Mouse (Mus musculus) gastrocnemius, adult 8-10 months (tissue): ENCODE data around the gene Mamdc4. TPM values are rescaled to one million over a fixed set of nuclear protein-coding genes. Genes with fewer than 3 reads are reported as not detected.

Experiments used
- DNase-seq, 2 experiments: peaks; one replicate each; pipeline ENCODE4 v3.0.0; 2022; ENCODE audit warnings: low spot score in 2 of 2
- total RNA-seq, 4 experiments: library from RNA; stranded (reverse); gene quantifications; 2 replicates each; pipeline ENCODE4 v1.2.4; 2022

Gene Mamdc4
- under 1 TPM; 0.19 to 0.46 (median 0.33) TPM for total RNA-seq

DNA sequence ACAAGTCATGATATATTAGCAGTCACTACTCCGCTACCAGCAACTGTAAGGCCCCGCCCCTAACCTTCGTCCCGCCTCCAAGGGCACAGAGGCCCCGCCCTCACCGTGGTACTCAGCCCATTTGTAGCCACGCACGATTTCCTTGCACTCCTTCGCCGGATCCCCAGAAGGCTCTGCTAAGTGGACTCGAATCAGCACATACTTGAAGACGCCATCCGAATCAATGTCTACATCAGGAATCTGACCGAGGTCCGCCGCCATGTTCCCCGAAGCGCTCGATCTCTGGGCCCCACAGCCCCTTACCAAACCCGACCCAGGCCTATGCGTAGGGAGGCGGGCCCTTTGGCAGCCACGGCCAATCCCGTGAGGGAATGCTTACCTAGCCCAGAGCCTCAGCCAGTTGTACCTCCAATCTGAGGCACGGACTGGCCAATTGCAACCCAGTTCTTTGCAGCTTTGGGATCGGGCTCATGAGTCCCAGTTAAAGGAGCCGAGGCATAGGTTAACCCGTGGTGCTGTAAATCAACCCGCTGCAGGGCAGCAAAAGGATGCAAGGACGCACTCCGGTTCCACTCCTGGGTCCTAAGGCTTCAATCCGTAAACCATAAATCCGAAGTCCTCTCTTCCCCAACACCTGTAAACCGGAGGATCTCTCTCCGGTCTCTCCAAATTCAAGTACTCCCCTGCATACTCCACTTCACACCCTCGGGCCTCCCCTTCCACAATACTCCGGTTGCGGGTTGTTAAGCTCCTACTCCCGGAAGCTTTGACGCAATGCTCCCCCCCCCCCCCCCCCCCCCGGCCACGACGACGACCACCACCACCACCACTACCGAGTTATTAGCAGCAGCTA is at the start of gene Mamdc4, which contains the start of gene Phpt1:
TSS of gene Mamdc4 (minus strand) at position 267 of the 853 bp plus-strand sequence.
TSS of gene Phpt1 (minus strand) at position 646 of the 853 bp plus-strand sequence.
- DNase-seq = peak; percentile 96 to 98

DNA sequence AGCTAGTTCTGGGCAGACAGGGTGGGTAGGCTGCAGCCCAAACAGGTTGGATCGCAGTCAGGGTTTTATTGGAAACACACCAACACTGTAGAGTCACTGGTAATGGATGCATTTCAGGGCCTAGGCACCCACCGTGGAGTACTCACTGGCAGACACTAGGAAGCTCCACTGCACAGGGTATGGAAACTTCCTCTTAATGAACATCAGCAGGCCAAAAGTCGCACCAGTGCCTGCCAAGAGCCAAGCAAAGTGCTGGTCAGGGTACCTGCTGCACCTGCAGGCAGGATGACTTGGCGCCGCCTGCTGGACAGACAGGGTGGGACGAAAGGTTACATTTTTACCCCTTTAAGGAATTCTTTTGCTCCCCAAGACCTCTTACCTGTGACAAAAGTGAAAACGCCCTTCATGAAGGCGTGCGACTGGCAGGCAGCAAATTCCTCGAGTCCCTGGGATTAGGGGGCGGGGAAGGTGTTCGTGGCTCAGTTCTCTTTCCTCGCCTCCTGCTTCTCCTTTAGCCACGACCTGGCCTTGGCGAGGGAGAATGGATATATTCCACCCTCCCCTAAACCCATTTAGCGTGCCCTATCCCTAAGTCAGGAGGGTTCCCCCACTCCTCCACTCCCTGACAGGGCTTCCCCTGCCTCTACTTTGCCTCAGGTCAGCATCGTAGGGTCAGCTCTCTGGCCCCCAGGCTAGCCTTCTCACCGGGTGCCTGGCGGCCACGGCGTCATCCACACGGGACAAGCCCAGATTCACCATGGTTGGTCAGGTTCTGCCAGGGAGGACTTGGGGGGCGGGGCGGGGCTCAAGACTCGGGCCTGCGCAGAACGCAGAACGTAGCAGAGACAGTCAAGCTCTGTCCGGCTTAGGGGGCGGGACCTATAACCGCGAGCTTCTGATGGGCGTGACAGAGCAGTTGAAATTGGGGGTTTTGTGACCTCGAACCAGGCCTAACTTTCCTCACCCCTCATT is 46.9 kb upstream of the Mamdc4 start, which contains the start of gene Tmem141:
TSS of gene Tmem141 (minus strand) at position 777 of the 972 bp plus-strand sequence.
- peak; percentile 85 to 86 for DNase-seq

DNA sequence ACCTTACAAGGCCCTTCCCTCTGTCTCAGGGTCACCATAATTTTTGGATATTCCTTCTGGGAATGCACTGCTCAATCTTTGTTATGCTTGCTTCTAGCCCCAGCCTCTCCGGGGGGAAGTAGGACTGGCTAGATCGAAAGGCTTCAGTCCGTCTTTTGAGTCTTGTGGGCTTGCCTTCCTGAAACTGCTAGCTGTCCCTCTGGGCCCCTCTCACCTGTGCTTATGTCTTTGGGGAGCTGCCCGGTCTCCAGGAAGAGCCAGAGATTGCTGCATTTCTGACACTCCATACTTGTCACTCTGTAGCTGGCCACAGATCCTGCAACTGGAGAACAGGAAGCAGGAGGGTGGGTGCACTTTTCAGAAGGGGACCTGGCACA is 46.2 kb upstream of the Mamdc4 start:
- no peak for DNase-seq

DNA sequence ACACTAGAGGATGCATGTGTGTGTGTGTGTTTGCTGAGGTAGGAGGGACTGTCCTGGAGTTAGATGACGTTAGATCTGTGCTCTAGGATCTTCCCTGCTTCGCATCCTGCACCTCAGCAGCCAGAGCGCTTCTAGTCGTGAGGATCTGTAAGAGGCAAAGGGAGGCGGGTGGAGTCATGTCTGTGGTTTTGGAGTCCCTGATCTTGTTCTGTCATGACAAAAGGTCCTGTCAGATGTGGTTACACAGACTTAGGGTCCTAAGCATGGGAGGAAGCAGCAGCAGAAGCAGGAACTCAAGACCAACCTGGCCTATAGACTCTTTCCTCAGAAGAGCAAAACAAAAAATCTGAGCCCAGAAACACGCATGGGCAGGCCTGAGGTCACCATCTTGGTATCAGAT is 45.7 kb upstream of the Mamdc4 start:
- DNase-seq = no peak

DNA sequence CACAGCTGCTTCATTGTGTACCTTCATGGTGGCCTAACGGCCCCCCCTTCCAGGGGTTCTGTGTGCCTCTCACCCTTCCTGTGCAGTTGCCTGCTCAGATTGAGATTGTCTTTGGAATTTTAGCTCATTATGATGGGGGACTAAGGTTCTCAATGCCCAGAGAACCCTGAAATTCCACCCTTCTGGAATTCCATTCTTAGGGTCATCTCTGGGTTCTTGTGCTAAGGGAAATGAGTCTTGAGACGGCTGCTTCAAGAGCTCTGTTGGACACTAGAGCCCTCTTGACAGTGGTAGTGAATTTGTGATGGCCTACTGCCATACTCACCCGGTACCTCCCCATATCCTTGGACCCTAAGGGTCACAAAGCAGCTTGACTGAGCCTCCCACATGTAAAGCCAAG is 42.9 kb upstream of the Mamdc4 start, which contains the start of gene Ccdc183:
TSS of gene Ccdc183 (minus strand) at position 101 of the 400 bp plus-strand sequence.
- no peak for DNase-seq

DNA sequence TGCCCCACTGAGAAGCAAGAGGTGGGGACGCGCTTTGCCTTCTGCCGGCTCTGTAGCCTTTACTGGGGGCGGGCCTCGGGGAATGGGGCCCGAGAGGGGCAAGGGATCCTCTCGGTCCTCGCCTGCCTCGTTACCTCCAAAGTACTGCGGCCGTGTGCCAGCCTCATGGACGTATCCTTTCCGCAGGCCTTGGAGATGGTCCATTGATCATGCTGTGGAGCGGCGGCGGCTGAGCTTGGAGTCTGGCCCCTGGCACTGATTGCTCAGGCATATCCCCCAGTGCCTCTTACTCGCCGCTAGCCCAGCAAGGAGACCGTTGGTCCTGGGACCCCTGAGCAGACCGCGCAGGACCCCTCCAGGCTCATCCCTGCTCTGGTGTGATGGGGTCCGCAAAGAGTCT is 41.8 kb upstream of the Mamdc4 start:
- DNase-seq = no peak

DNA sequence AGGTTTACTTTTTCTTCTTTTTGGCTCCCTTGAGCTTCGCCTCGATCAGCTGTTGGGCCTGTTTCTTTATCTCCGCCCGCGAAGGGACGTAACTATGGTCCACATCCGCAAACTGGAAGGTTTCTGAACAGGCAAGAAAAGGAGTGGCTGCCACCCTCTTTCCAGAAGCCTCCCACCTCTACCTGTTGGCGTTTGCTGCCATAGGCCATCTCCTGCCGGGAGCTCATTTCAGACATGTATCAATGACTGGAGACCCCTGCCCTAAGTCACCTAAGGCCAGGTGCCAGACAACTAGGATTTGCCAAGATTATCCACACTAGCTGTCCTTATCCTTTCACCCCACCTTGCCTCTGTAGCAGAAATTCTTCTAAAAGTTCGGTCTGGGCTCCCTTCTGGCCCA is 34.0 kb upstream of the Mamdc4 start:
- DNase-seq = no peak

DNA sequence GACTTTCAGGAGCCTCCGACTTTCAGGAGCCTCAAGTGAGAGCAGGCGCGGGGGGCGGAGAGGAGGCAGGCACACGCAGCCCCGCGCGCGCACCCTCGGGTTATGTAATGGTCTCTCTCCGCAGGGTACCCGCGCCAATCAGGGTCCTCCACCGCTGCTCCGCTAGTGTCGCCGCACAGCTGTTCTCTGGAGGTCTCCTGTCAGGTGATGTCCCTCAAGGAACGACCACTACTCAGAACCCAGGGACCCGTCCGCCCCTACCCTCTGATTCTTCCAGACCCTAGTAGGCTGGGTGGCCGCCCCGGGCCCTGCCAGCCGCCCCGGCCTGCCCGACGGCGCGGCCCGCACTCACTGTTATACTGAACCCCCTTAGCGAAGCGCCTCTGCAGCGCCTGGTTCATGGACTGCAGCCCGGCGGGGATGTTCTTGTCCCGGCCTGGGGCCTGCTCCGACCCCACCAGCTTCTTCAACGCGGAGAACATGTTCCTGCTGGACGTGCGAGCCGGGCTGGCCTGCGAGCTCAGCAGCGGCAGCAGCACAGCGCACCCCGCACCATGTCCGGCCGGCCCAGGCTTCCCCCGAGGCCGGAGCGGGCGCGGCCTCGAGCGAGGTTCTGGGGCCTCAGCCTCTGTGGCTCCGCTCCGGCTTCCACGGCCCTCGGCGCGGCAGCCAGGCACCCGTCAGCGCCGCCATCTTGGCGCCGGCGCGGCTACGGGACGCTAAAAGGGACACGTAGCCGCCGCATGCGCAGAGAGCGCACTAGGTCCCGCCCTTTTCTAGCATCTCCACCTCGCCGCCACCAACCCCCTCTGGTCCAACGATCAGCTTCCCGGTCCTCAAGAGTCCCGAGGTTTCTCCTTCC is 33.3 kb upstream of the Mamdc4 start, which contains the start of gene Rabl6:
TSS of gene Rabl6 (minus strand) at position 761 of the 862 bp plus-strand sequence.
- peak; percentile 80 to 88 for DNase-seq

DNA sequence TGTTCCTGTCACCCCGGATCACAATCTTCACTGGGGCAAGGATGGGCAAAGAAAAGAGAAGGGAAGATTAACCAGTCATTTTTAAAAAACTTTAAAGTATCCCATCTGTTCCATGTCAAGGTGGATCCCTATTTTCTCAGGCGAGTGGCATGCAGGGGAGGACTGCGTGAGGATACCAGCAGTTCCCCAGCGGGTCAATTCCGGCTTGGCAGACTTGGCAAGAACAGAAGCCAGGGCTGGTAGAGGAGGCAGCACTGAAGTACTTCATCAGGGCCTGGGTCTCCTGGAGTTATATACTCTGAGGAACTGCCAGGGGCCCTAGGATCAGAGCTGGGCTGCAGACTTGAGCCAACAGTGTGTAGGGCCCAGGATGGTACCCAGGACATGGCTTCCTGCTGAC is 27.9 kb upstream of the Mamdc4 start:
- DNase-seq = no peak

DNA sequence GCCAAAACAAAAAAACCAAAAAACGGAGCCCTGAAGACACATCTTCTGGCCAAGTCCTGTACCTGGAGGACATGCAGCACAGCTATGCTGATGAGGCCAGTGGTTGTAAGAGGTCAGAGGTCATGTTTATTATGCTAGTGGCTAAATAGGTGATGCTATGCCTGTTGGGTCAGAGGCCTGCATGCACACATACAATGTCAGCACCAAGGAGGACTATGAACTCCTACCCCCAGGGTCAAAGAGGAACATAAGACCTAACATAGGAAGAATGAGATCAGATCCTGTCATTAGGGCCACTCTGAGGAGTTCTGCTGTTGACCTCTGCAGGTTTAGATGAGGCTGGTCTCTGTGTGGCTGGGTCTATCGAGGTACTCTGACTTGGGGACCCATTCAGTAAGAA is 25.4 kb upstream of the Mamdc4 start:
- DNase-seq = no peak

DNA sequence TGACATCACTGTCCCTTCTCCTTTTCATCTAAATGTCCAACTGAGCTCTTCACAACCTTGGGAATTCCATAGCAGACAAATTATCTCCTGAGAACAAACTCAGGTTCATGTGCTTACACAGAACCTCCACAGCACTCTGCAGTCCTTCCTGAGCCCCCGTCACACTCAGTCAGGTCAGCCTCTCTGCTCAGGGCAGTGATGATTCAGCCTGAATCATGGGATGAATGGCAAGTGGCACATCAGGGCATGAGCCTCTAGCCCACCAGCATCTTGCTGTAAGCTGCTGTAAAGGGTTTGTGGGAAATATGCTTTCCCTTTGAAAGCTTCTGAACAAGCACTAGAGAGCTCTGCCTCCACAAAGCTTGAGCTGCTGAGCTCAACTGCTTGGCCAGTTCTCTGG is 24.1 kb upstream of the Mamdc4 start:
- DNase-seq = no peak

DNA sequence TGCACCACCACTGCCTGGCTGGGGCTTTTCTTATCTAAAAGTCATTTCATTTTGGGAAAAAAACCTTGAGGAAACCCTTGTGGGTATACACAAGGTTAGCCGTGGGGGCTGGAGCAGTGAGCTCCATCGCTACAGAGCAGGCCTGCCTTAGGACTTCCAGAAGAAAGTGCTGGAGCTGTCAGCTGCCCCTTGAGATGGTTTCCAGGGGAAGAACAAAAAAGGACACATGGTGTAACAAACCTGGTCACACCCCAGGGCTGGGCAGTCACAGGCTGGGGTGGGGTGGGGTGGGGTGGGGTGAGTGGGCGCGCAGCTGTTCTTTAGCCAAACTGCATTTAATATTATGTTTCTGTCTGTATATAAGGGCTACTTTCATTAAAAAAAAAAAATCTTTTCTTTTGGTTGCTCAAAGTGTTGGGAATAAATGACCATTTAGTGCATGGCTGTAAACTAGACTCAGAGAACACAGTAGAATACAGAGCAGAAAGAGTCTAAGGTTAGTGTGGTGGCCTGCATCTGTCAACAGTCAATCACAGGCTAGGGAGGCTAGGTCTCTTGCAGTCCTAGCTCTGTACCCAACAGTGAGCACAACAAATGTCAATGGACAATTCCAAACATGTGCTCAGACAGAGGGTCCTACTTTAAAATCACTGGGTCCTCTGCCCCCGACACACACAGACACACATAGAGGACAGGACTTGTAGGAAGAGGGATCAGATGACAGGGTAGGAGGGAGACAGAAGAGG is 22.3 kb upstream of the Mamdc4 start:
- DNase-seq = no peak

DNA sequence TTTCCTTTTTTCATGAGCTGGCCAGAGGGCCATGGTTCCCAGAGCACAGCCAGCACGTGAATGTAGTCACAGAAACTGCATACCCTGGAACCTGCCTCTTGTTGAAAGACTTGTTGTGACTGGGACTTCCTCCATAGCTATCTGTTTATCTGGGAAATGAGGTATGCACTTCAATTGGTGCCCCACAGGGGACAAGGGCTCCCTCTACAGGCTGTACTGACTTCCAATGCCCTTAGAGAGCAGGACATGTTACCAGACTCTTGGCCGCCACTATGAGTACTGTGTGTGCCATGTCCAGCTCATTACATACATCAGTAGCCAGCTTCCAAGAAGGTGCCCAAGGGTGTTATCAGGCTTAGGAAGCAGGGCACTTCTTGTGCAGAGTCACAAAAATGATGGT is 17.2 kb upstream of the Mamdc4 start:
- DNase-seq = no peak

DNA sequence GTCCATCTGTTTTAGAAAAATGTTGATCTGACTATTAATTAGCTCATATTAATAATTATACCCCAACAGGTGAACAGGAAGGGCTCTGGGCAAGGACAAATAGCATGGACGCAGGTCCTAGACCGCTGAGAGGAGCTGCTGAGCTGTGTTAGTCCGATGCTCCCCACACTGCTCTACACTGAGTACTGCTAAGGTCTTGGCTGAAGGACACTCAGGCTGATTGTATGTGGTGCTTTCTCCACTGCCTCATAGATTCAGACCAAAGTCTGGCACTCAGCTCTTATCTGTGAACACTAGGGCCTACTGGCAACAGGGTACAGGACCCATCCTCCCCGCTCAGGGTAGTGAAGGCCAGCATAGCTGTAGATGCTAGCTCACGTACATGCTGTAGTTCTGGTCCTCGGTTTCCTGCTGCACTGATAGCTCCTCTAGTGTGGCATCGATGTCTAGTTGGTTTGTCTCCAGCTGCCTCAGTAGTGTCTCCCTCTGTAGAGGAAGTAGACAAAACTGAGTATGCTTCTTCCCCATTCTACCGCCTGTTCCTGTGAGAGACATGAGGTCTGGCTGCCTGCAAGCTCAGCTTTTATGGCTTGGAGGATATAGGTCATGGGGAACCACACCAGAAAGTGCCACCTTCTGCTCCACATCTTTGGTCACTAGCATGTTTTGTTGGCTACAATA is 13.7 kb upstream of the Mamdc4 start:
- DNase-seq = no peak

DNA sequence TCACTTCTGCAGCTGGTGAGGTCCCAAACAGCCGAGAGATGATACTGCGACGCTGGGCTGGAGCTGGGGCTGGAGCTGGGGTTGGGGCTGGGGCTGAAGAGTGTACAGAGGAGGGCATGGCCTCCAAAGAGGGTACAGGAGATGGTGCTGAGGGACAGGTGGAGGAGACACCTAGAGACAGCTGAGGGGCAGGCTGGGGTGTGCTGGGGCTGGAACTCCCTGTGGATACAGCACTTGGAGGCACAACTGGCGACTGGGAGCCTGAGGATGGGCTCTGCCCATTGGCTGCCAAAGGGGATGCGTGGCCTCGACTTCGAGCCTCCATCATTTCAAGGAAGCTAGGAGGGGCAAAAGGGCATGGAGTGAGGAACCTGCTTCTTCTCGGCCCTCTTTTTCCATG is 12.6 kb upstream of the Mamdc4 start:
- no peak for DNase-seq

DNA sequence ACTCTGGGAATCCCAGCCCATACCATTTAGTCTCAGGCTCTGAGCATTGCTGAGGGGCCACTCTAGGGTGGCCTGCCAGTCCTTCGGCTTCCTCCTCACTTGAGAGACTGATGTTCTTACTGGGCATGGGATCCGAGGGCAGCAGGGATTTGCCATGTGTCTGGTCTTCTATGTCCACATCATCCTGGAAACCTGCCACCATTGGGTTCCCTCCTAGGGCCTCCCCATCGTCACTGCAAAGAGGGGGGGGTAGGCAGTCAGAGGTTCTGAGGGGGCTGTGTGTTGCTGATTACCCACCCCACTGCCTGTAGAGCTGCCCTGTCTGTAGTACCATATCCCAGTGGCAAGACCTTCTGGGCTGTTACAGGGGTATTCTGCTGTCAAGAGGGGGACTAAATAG is 11.0 kb upstream of the Mamdc4 start:
- DNase-seq = no peak

DNA sequence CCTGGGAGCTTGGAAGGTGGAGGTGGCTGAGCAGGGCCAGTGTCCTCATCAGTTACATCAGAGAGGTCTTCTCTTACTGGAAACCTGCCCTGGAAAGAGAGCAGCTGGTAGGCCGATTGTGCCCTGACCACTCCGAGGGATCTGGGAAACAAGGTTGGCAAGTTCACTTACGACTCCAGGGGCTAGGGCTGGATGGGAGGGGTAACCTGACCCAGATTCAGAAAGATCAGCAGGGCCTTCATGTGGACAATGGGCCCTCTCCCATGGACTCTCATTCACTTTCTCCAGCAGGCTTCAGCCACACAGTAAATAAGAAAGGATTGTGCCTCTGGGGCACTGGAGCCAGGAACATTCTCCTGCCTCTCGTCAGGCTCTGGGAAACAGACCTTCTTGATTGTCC is 10.2 kb upstream of the Mamdc4 start:
- no peak for DNase-seq

DNA sequence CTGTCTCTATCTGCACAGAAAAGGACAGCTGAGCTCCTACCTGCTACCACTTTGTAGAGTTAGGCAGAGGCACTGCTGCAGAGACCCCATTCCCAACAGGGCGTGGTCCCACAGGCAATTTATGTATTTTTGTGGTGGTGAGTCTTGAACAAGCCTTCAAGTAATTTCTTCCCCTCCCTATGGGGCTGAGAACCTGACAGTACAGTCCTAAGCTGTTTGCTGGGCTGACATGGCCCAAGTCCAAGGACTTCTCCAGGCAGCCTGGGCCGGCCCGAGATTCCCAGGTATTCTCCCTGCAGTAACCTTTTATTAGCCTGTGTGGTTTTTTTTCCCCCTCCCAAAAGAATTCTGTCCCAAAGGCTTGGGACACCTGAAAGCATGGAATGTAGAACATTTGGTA is 9.5 kb upstream of the Mamdc4 start:
- no peak for DNase-seq

DNA sequence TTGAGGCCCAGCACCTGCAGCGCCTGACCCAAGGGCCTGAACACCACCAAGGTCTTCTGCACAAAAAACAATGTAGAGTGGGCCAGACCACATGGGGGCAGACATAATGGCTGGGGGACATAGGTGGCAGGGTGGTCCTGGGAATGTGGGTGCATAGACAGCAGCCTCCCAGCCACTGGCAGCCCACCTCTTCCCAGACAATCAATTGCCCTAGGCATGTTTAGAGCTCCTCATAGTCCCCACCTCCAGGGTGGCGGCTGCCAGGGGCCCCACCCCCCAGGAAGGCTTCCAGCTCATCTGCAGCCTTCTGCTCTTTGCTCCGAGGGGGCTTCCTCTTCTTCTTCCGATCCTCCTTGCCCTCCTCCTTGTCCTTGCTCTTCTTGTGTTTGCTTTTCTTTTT is 8.9 kb upstream of the Mamdc4 start:
- no peak for DNase-seq

DNA sequence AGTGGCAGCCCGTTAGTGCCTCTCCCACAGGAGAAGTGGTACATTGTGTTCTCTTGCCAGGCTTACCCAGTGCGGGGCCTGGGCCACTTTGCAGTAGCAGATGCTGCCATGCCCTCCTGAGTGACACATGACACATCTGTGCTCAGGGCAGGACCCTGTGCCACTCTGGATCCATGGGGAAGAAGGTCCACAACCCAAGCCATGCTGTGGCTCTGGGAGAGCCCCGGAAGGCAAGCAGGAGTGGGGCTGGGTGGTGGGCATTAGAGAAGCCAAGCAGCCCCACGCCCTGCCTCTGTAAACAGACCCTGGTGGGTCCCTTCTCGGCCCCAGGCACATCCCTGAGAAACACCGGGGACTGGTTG is 8.5 kb upstream of the Mamdc4 start:
- no peak for DNase-seq
